In the genomic region with DNA sequence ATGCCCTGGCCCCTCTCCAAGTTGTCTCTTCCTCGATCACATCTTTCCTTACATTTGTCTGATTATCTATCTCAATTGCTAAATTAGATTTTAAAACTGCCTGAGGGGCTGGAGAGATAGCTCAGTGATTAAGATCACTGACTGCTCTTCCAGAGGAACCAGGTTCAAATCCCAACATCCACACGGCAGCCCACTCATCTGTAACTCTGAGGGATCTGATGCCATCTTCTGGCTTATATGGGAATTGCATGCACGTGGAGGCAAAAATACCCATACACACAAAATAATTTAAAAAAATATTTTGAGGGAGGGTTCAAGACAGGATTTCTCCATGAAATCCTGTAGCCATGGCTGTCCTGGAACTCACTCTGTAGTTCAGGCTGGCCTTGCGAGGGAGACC, we compare ENCODE assay signal across 12 mouse cellular contexts. TPM values are rescaled to one million over a fixed set of nuclear protein-coding genes. Genes with fewer than 3 reads are reported as not detected.
A peak's percentile ranks its signal among the peaks of the same experiment; 100 is the strongest.
DNase-seq lines count a peak whose midpoint lies in the region; ATAC-seq lines count a peak whose summit lies in the region.
"Had no signal": no experiment of that assay in that cellular context is flagged by ENCODE, and none has a peak within 500 bp of the region (broad histone marks: within the 10 kb centered on the region; RNA-seq: fewer than 3 reads in every experiment).

No protein-coding gene starts in this region.

- H3K4me2 ChIP-seq in hindbrain, embryonic 11.5 days (replicated peaks; ENCODE audit: low read depth, low read length), result no peak overlapping the region
- H3K4me2 ChIP-seq in hindbrain, embryonic 13.5 days, result no peak overlapping the region
- H3K4me2 ChIP-seq in midbrain, embryonic 14.5 days (ENCODE audit: low read length), result no peak overlapping the region
- H3K4me2 ChIP-seq in midbrain, embryonic 11.5 days, result no peak overlapping the region
- H3K4me2 ChIP-seq: limb, embryonic 15.5 days had no signal

- peak; percentile 43 for DNase-seq in hindbrain, embryonic 11.5 days (ENCODE audit: low spot score)
- peak; percentile 27 for DNase-seq in midbrain, embryonic 14.5 days
- DNase-seq in midbrain, embryonic 11.5 days (ENCODE audit: low spot score, missing footprints), result no peak
- peak; percentile 56 for DNase-seq in R1 (ENCODE audit: low read depth, low spot score)
- DNase-seq in retina, embryonic 14.5 days (ENCODE audit: low spot score), result peak; percentile 58
- no peak for DNase-seq in urinary bladder, postnatal 25 days (ENCODE audit: low spot score)
- no peak for DNase-seq in layer of hippocampus, adult 11-12 months (ENCODE audit: low spot score)
- DNase-seq: cerebellum, adult 11 months had no signal

- H3K27ac ChIP-seq in hindbrain, embryonic 11.5 days (ENCODE audit: low read depth, low read length), result no peak overlapping the region
- no peak overlapping the region for H3K27ac ChIP-seq in hindbrain, embryonic 13.5 days
- H3K27ac ChIP-seq in midbrain, embryonic 14.5 days (replicated peaks; ENCODE audit: low read depth, low read length), result no peak overlapping the region
- H3K27ac ChIP-seq in midbrain, embryonic 11.5 days (ENCODE audit: low read depth, low read length), result no peak overlapping the region
- H3K27ac ChIP-seq: forebrain, embryonic 10.5 days; limb, embryonic 15.5 days had no signal

- no peak overlapping the region for H3K4me3 ChIP-seq in hindbrain, embryonic 11.5 days (ENCODE audit: low read depth, low read length)
- no peak overlapping the region for H3K4me3 ChIP-seq in hindbrain, embryonic 13.5 days
- no peak overlapping the region for H3K4me3 ChIP-seq in midbrain, embryonic 14.5 days (replicated peaks; ENCODE audit: low read depth, low read length)
- no peak overlapping the region for H3K4me3 ChIP-seq in midbrain, embryonic 11.5 days (ENCODE audit: low read depth, low read length)
- H3K4me3 ChIP-seq: forebrain, embryonic 10.5 days; limb, embryonic 15.5 days; myocyte had no signal

- 65% methylated on average over 4 of the region's 4 CpGs for WGBS in hindbrain, embryonic 11.5 days
- WGBS in hindbrain, embryonic 13.5 days, result 54% methylated on average over 4 of the region's 4 CpGs
- WGBS in midbrain, embryonic 14.5 days, result 58% methylated on average over 4 of the region's 4 CpGs
- 65% methylated on average over 4 of the region's 4 CpGs for WGBS in midbrain, embryonic 11.5 days

- no peaks in the 10 kb centered on the region for H3K4me1 ChIP-seq in hindbrain, embryonic 11.5 days (replicated peaks; ENCODE audit: control insufficient read depth, insufficient read depth, low read length)
- H3K4me1 ChIP-seq in hindbrain, embryonic 13.5 days (replicated peaks), result peaks cover 6% of the 10 kb centered on the region
- no peaks in the 10 kb centered on the region for H3K4me1 ChIP-seq in midbrain, embryonic 14.5 days (ENCODE audit: control insufficient read depth, insufficient read depth, low read length)
- H3K4me1 ChIP-seq in midbrain, embryonic 11.5 days (ENCODE audit: control insufficient read depth, insufficient read depth, low read length), result no peaks in the 10 kb centered on the region
- H3K4me1 ChIP-seq: forebrain, embryonic 10.5 days had no signal

- H3K9me3 ChIP-seq in hindbrain, embryonic 11.5 days (ENCODE audit: control insufficient read depth, low read length), result no peaks in the 10 kb centered on the region
- no peaks in the 10 kb centered on the region for H3K9me3 ChIP-seq in hindbrain, embryonic 13.5 days
- no peaks in the 10 kb centered on the region for H3K9me3 ChIP-seq in midbrain, embryonic 14.5 days (ENCODE audit: control insufficient read depth, low read length)
- no peaks in the 10 kb centered on the region for H3K9me3 ChIP-seq in midbrain, embryonic 11.5 days (ENCODE audit: control insufficient read depth, low read length)
- H3K9me3 ChIP-seq: forebrain, embryonic 10.5 days; limb, embryonic 15.5 days had no signal

- no peaks in the 10 kb centered on the region for H3K27me3 ChIP-seq in hindbrain, embryonic 11.5 days (ENCODE audit: control insufficient read depth, insufficient read depth, low read length)
- H3K27me3 ChIP-seq in hindbrain, embryonic 13.5 days, result no peaks in the 10 kb centered on the region
- no peaks in the 10 kb centered on the region for H3K27me3 ChIP-seq in midbrain, embryonic 14.5 days (ENCODE audit: control insufficient read depth, insufficient read depth, low read length)
- no peaks in the 10 kb centered on the region for H3K27me3 ChIP-seq in midbrain, embryonic 11.5 days (ENCODE audit: control insufficient read depth, insufficient read depth, low read length)
- H3K27me3 ChIP-seq: limb, embryonic 15.5 days had no signal

- no peak for ATAC-seq in hindbrain, embryonic 11.5 days (ENCODE audit: low FRiP score)
- no peak for ATAC-seq in hindbrain, embryonic 13.5 days (ENCODE audit: low FRiP score)
- no peak for ATAC-seq in midbrain, embryonic 14.5 days (ENCODE audit: low FRiP score, low TSS enrichment)
- ATAC-seq in midbrain, embryonic 11.5 days (ENCODE audit: low FRiP score), result no peak

- no peak overlapping the region for H3K9ac ChIP-seq in hindbrain, embryonic 11.5 days (ENCODE audit: low read depth, low read length)
- no peak overlapping the region for H3K9ac ChIP-seq in hindbrain, embryonic 13.5 days
- H3K9ac ChIP-seq in midbrain, embryonic 14.5 days (replicated peaks; ENCODE audit: low read length), result no peak overlapping the region
- H3K9ac ChIP-seq in midbrain, embryonic 11.5 days (ENCODE audit: low read length), result no peak overlapping the region
- H3K9ac ChIP-seq: limb, embryonic 15.5 days had no signal

- no peaks in the 10 kb centered on the region for H3K36me3 ChIP-seq in hindbrain, embryonic 11.5 days (ENCODE audit: control insufficient read depth, insufficient read depth, low read length)
- no peaks in the 10 kb centered on the region; the same call in 1 of the 2 replicates for H3K36me3 ChIP-seq in hindbrain, embryonic 13.5 days
- H3K36me3 ChIP-seq in midbrain, embryonic 14.5 days (ENCODE audit: control insufficient read depth, insufficient read depth, low read length), result no peaks in the 10 kb centered on the region
- H3K36me3 ChIP-seq in midbrain, embryonic 11.5 days (ENCODE audit: control insufficient read depth, insufficient read depth, low read length), result no peaks in the 10 kb centered on the region
- H3K36me3 ChIP-seq: forebrain, embryonic 10.5 days; limb, embryonic 15.5 days had no signal

RNA-seq across cellular contexts. Expression of gene Tigd3, which starts 8.1 kb away (rescaled TPM):
- 7.0 and 7.5 TPM in 2 replicates for polyA plus RNA-seq in hindbrain, embryonic 11.5 days (2014; fragmentation: Nextera tagmentation; extraction: Ambion mirVana)
- polyA plus RNA-seq in hindbrain, embryonic 13.5 days (2015; fragmentation: Nextera tagmentation; extraction: Ambion mirVana), result 15.2 and 15.9 TPM in 2 replicates
- 9.9 and 10.8 TPM in 2 replicates for polyA plus RNA-seq in midbrain, embryonic 14.5 days (2014; fragmentation: Nextera tagmentation; extraction: Ambion mirVana)
- 7.3 and 8.3 TPM in 2 replicates for polyA plus RNA-seq in midbrain, embryonic 11.5 days (2014; fragmentation: Nextera tagmentation; extraction: Ambion mirVana)

RNA-seq across cellular contexts. Expression of gene Slc25a45, which starts 8.2 kb away (rescaled TPM):
- polyA plus RNA-seq in hindbrain, embryonic 11.5 days (2014; fragmentation: Nextera tagmentation; extraction: Ambion mirVana), result 1.0 and 1.1 TPM in 2 replicates
- polyA plus RNA-seq in hindbrain, embryonic 13.5 days (2015; fragmentation: Nextera tagmentation; extraction: Ambion mirVana), result 2.6 and 2.8 TPM in 2 replicates
- polyA plus RNA-seq in midbrain, embryonic 14.5 days (2014; fragmentation: Nextera tagmentation; extraction: Ambion mirVana), result 0.73 and 1.2 TPM in 2 replicates
- polyA plus RNA-seq in midbrain, embryonic 11.5 days (2014; fragmentation: Nextera tagmentation; extraction: Ambion mirVana), result 1.1 and 1.8 TPM in 2 replicates

RNA-seq across cellular contexts. Expression of gene Frmd8, which starts 10.8 kb away (rescaled TPM):
- 14.9 and 15.8 TPM in 2 replicates for polyA plus RNA-seq in hindbrain, embryonic 11.5 days (2014; fragmentation: Nextera tagmentation; extraction: Ambion mirVana)
- polyA plus RNA-seq in hindbrain, embryonic 13.5 days (2015; fragmentation: Nextera tagmentation; extraction: Ambion mirVana), result 17.5 and 19.3 TPM in 2 replicates
- polyA plus RNA-seq in midbrain, embryonic 14.5 days (2014; fragmentation: Nextera tagmentation; extraction: Ambion mirVana), result 8.3 and 12.2 TPM in 2 replicates
- polyA plus RNA-seq in midbrain, embryonic 11.5 days (2014; fragmentation: Nextera tagmentation; extraction: Ambion mirVana), result 11.5 and 14.0 TPM in 2 replicates

RNA-seq across cellular contexts. Expression of gene Dpf2, which starts 27.0 kb away (rescaled TPM):
- polyA plus RNA-seq in hindbrain, embryonic 11.5 days (2014; fragmentation: Nextera tagmentation; extraction: Ambion mirVana), result 154 and 171 TPM in 2 replicates
- 128 and 137 TPM in 2 replicates for polyA plus RNA-seq in hindbrain, embryonic 13.5 days (2015; fragmentation: Nextera tagmentation; extraction: Ambion mirVana)
- polyA plus RNA-seq in midbrain, embryonic 14.5 days (2014; fragmentation: Nextera tagmentation; extraction: Ambion mirVana), result 96.6 and 108 TPM in 2 replicates
- 200 and 203 TPM in 2 replicates for polyA plus RNA-seq in midbrain, embryonic 11.5 days (2014; fragmentation: Nextera tagmentation; extraction: Ambion mirVana)

RNA-seq across cellular contexts. Expression of gene Cdc42ep2, which starts 38.8 kb away (rescaled TPM):
- 3.4 TPM in 2 replicates for polyA plus RNA-seq in hindbrain, embryonic 11.5 days (2014; fragmentation: Nextera tagmentation; extraction: Ambion mirVana)
- 11.5 and 12.4 TPM in 2 replicates for polyA plus RNA-seq in hindbrain, embryonic 13.5 days (2015; fragmentation: Nextera tagmentation; extraction: Ambion mirVana)
- 12.3 and 16.2 TPM in 2 replicates for polyA plus RNA-seq in midbrain, embryonic 14.5 days (2014; fragmentation: Nextera tagmentation; extraction: Ambion mirVana)
- 2.2 and 2.5 TPM in 2 replicates for polyA plus RNA-seq in midbrain, embryonic 11.5 days (2014; fragmentation: Nextera tagmentation; extraction: Ambion mirVana)

Comparison
In these comparisons a context has a peak if more than half of its experiments do, and no peak if none do; other contexts are left out.
1. DNase-seq: peak in hindbrain, embryonic 11.5 days (single experiment), midbrain, embryonic 14.5 days (single experiment), R1 (single experiment) and retina, embryonic 14.5 days (single experiment); none in midbrain, embryonic 11.5 days (single experiment), urinary bladder, postnatal 25 days (single experiment) and layer of hippocampus, adult 11-12 months (single experiment).